Mouse (Mus musculus) MEL-GATA-1-ER (cell line): ENCODE results near the gene Ints13.

Experiments
- DNase-seq: peaks from one replicate; pipeline ENCODE4 v3.0.0-alpha.2; 2012; ENCODE audit warnings: low read depth; ENCODE audit errors: extremely low read depth

The Ints13 gene

DNA sequence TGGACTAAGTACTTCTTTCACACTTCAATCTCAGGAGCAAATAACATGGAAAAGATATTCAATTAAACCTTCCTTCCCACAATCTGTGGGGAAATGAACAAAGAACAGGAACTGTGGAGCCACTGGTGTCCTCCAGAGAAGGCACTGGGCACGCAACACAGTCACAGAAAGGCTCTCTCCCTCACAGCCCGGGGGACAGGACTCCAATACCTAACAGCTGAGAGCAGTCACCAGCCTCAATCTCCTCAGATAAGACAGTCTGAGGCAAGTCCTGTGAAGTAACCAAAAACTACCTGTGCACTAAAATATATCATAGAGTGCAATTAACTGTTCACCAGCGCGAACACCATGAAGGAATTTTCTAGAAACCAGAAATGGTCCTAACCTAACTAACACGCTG lies 76.9 kb downstream of the Ints13 start:
- DNase-seq, result no peak

DNA sequence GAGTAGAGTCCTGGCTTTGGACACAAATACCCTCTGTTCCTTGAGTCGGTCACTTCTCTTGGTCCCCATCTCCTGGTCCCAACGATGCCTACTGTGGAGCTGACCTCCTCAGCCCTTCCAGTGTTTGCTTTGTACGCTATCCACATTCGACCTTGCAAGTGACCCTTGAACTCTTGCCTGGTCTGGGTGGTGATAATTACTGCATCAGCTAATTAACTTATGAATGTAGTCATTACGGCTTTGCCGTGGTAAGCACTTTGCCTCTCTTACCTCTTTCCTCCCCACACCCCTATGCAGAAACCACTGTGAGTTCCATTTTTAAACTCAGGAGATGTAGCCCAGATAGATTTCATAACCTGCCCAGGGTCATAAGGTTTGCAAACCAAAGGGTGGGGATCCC lies 77.4 kb downstream of the Ints13 start:
- no peak for DNase-seq
